Mouse (Mus musculus) intestine, embryonic 14.5 days (tissue): Measurements from ENCODE around the gene Osbpl7. TPM values are rescaled to one million over a fixed set of nuclear protein-coding genes. Genes with fewer than 3 reads are reported as not detected.

Experiments used
- ATAC-seq: fragments of 200-750 bp; cut with Nextera tagmentation; replicated peaks from 2 replicates; pipeline ENCODE4 v1.8.0; 2017; ENCODE audit warnings: low read depth, moderate number of reproducible peaks, moderate TSS enrichment, moderate library complexity; ENCODE audit not compliant: low FRiP score, low TSS enrichment
- DNase-seq: peaks from one replicate; pipeline ENCODE4 v3.0.0-alpha.2; 2018; ENCODE audit warnings: low spot score
- H3K27ac ChIP-seq: fragments of 300-500 bp; sonication (generic); 2 replicates; pipeline ENCODE4 v1.5.1; 2014; ENCODE audit warnings: low read depth, mild to moderate bottlenecking, control low read depth
- H3K27me3 ChIP-seq: fragments of 300-500 bp; sonication (generic); replicated peaks from 2 replicates; pipeline ENCODE4 v1.6.1; 2014; ENCODE audit warnings: low read length, control low read depth; ENCODE audit not compliant: control insufficient read depth, insufficient read depth
- H3K36me3 ChIP-seq: fragments of 300-500 bp; sonication (generic); 2 replicates; pipeline ENCODE4 v1.6.1; 2014; ENCODE audit warnings: low read length, control low read depth; ENCODE audit not compliant: control insufficient read depth, insufficient read depth
- H3K4me1 ChIP-seq: fragments of 300-500 bp; sonication (generic); replicated peaks from 2 replicates; pipeline ENCODE4 v1.6.1; 2014; ENCODE audit warnings: low read length, control low read depth, mixed read lengths; ENCODE audit not compliant: control insufficient read depth, insufficient read depth
- H3K4me2 ChIP-seq: fragments of 300-500 bp; sonication (generic); 2 replicates; pipeline ENCODE4 v1.6.1; 2014; ENCODE audit warnings: low read length
- H3K4me3 ChIP-seq: fragments of 300-500 bp; sonication (generic); 2 replicates; pipeline ENCODE4 v1.5.1; 2014; ENCODE audit warnings: low read depth, low read length, control low read depth, mixed read lengths
- H3K9ac ChIP-seq: fragments of 300-500 bp; sonication (generic); 2 replicates; pipeline ENCODE4 v1.6.1; 2014; ENCODE audit warnings: mild to moderate bottlenecking, low read length
- H3K9me3 ChIP-seq: fragments of 300-500 bp; sonication (generic); 2 replicates; pipeline ENCODE4 v1.6.1; 2016; ENCODE audit warnings: low read length, control low read depth; ENCODE audit not compliant: control insufficient read depth
- WGBS: fragments of 180-500 bp; shearing (Covaris S2); extraction: QIAGEN DNeasy Blood & Tissue Kit; methylation state at CpG from one replicate; pipeline ENCODE4 v1.1.7; 2014; 5-methylcytosine and 5-hydroxymethylcytosine counted together
- polyA plus RNA-seq: library from polyadenylated mRNA; unstranded; fragments of >200 nt; fragmentation: Nextera tagmentation; extraction: Ambion mirVana; gene quantifications from 2 replicates; pipeline ENCODE4 v1.2.1, GENCODE M21; 2014

Osbpl7 gene
- polyA plus RNA-seq, 1 experiment from 2014 or later = 7.3 TPM

- H3K36me3 ChIP-seq = peaks cover 14% of the 10 kb centered on the region; the same call in 1 of the 2 replicates
- H3K4me2 ChIP-seq = no peak overlapping the region
- H3K4me3 ChIP-seq = no peak overlapping the region
- no peak overlapping the region for H3K27ac ChIP-seq
- ATAC-seq = no peak
- H3K27me3 ChIP-seq = no peaks in the 10 kb centered on the region
- WGBS = 41% methylated on average over 1 of the region's 1 CpGs
- H3K9ac ChIP-seq = no peak overlapping the region
- H3K9me3 ChIP-seq = no peaks in the 10 kb centered on the region
- DNase-seq = no peak
- no peaks in the 10 kb centered on the region for H3K4me1 ChIP-seq
These were observed 18.9 kb downstream of the Osbpl7 start for GRCm38 (mm10) chr11:97069333-97069732.

GRCm38 (mm10) chr11:97069770-97070169 lies 19.3 kb downstream of the Osbpl7 start:
- Histone ChIP-seq H3K27me3 (no peaks in the 10 kb centered on the region), H3K27ac (no peak overlapping the region), H3K4me2 (no peak overlapping the region), H3K4me1 (no peaks in the 10 kb centered on the region), H3K9me3 (no peaks in the 10 kb centered on the region), H3K9ac (no peak overlapping the region), H3K4me3 (no peak overlapping the region), H3K36me3 (peaks cover 14% of the 10 kb centered on the region; the same call in 1 of the 2 replicates)
- DNase-seq = no peak
- WGBS = 66% methylated on average over 2 of the region's 2 CpGs
- no peak for ATAC-seq

GRCm38 (mm10) chr11:97071129-97071528 lies 20.7 kb downstream of the Osbpl7 start:
- Histone ChIP-seq H3K4me1 (no peaks in the 10 kb centered on the region), H3K36me3 (peaks cover 14% of the 10 kb centered on the region; the same call in 1 of the 2 replicates), H3K27ac (no peak overlapping the region), H3K9ac (no peak overlapping the region), H3K9me3 (no peaks in the 10 kb centered on the region), H3K27me3 (no peaks in the 10 kb centered on the region), H3K4me3 (no peak overlapping the region), H3K4me2 (no peak overlapping the region)
- DNase-seq (no peak), ATAC-seq (no peak)
- 43% methylated on average over 1 of the region's 1 CpGs for WGBS

- no peak overlapping the region for H3K4me3 ChIP-seq
- H3K9me3 ChIP-seq = no peaks in the 10 kb centered on the region
- no peak overlapping the region for H3K4me2 ChIP-seq
- ATAC-seq (0 out of 2 replicates have a peak, but pooled peaks have one; percentile 34), DNase-seq (peak; percentile 79)
- no peak overlapping the region for H3K9ac ChIP-seq
- 27% methylated on average over 3 of the region's 3 CpGs for WGBS
- no peaks in the 10 kb centered on the region for H3K27me3 ChIP-seq
- H3K4me1 ChIP-seq = no peaks in the 10 kb centered on the region
- no peak overlapping the region for H3K27ac ChIP-seq
- H3K36me3 ChIP-seq = peaks cover 6% of the 10 kb centered on the region; the same call in 1 of the 2 replicates
These were observed 22.1 kb downstream of the Osbpl7 start for GRCm38 (mm10) chr11:97072533-97072932.

- no peaks in the 10 kb centered on the region for H3K36me3 ChIP-seq
- no peak for ATAC-seq
- DNase-seq = no peak
- H3K4me1 ChIP-seq = no peaks in the 10 kb centered on the region
- no peaks in the 10 kb centered on the region for H3K9me3 ChIP-seq
- no peak overlapping the region for H3K4me2 ChIP-seq
- H3K27me3 ChIP-seq = no peaks in the 10 kb centered on the region
- H3K27ac ChIP-seq = no peak overlapping the region
- WGBS = 71% methylated on average over 8 of the region's 8 CpGs
- H3K9ac ChIP-seq = no peak overlapping the region
- no peak overlapping the region for H3K4me3 ChIP-seq
These were observed 23.8 kb downstream of the Osbpl7 start for GRCm38 (mm10) chr11:97074235-97074634.

GRCm38 (mm10) chr11:97078751-97079150 lies 28.3 kb downstream of the Osbpl7 start:
- H3K4me1 ChIP-seq = peaks cover 5% of the 10 kb centered on the region; the same call in 1 of the 2 replicates
- H3K9ac ChIP-seq = no peak overlapping the region
- no peaks in the 10 kb centered on the region for H3K36me3 ChIP-seq
- WGBS = 52% methylated on average over 4 of the region's 4 CpGs
- H3K27ac ChIP-seq = no peak overlapping the region
- no peak overlapping the region for H3K4me3 ChIP-seq
- no peaks in the 10 kb centered on the region for H3K9me3 ChIP-seq
- DNase-seq (peak; percentile 74), ATAC-seq (no peak)
- no peak overlapping the region for H3K4me2 ChIP-seq
- H3K27me3 ChIP-seq = no peaks in the 10 kb centered on the region

- H3K27me3 ChIP-seq = no peaks in the 10 kb centered on the region
- H3K4me1 ChIP-seq = peaks cover 6% of the 10 kb centered on the region; the same call in 1 of the 2 replicates
- WGBS = 40% methylated on average over 9 of the region's 9 CpGs
- no peak overlapping the region for H3K9ac ChIP-seq
- H3K9me3 ChIP-seq = no peaks in the 10 kb centered on the region
- DNase-seq = no peak
- no peak overlapping the region for H3K4me2 ChIP-seq
- H3K36me3 ChIP-seq = no peaks in the 10 kb centered on the region
- no peak for ATAC-seq
- no peak overlapping the region for H3K4me3 ChIP-seq
- H3K27ac ChIP-seq = no peak overlapping the region
These were observed 29.9 kb downstream of the Osbpl7 start for GRCm38 (mm10) chr11:97080291-97080690.

GRCm38 (mm10) chr11:97082977-97083376 lies 32.5 kb downstream of the Osbpl7 start:
- no peak overlapping the region for H3K4me3 ChIP-seq
- no peaks in the 10 kb centered on the region for H3K9me3 ChIP-seq
- H3K36me3 ChIP-seq = no peaks in the 10 kb centered on the region
- peak; percentile 57 for DNase-seq
- H3K4me2 ChIP-seq = no peak overlapping the region
- no peak overlapping the region for H3K9ac ChIP-seq
- WGBS = 43% methylated on average over 11 of the region's 11 CpGs
- no peaks in the 10 kb centered on the region for H3K27me3 ChIP-seq
- ATAC-seq = no peak
- H3K4me1 ChIP-seq = peaks cover 6% of the 10 kb centered on the region; the same call in 1 of the 2 replicates
- no peak overlapping the region for H3K27ac ChIP-seq

- Histone ChIP-seq H3K9me3 (no peaks in the 10 kb centered on the region), H3K4me2 (peak overlapping the region; percentile 31), H3K9ac (no peak overlapping the region), H3K27ac (no peak overlapping the region), H3K36me3 (no peaks in the 10 kb centered on the region), H3K4me3 (no peak overlapping the region), H3K4me1 (peaks cover 6% of the 10 kb centered on the region; the same call in 1 of the 2 replicates), H3K27me3 (no peaks in the 10 kb centered on the region)
- DNase-seq (peak; percentile 58), ATAC-seq (no peak)
- WGBS = 20% methylated on average over 22 of the region's 22 CpGs
These were observed 33.1 kb downstream of the Osbpl7 start for GRCm38 (mm10) chr11:97083401-97084140.
